Mouse (Mus musculus) brain, embryonic 14.5 days (tissue): ENCODE results near the gene Adcy5.

Experiments used
- CTCF ChIP-seq: fragments of 200-500 bp; IDR thresholded peaks from 2 replicates; pipeline ENCODE4 v1.5.1; 2012; ENCODE audit warnings: inconsistent platforms, mild to moderate bottlenecking, moderate library complexity, borderline replicate concordance; ENCODE audit not compliant: insufficient read depth, insufficient read length; ENCODE audit errors: extremely low read depth
- POLR2A ChIP-seq: fragments of 200-500 bp; IDR thresholded peaks from 2 replicates; pipeline ENCODE4 v1.6.1; 2012; ENCODE audit warnings: mild to moderate bottlenecking, inconsistent platforms, borderline replicate concordance; ENCODE audit not compliant: poor library complexity, insufficient read depth, insufficient read length, severe bottlenecking; ENCODE audit errors: extremely low read depth

GRCm38 (mm10) chr16:35120603-35121002, 34.1 kb upstream of the Adcy5 start:
- TF ChIP-seq CTCF (no peak), POLR2A (no peak)
